Mouse (Mus musculus) spleen, adult 18-20 months (tissue): ENCODE measurements around the gene 1110008P14Rik.

ENCODE experiments used
- DNase-seq, 2 experiments: peaks; one replicate each; pipeline ENCODE4 v3.0.0; 2022; ENCODE audit warnings: mixed read lengths in 2 of 2

The 1110008P14Rik gene

GRCm38 (mm10) chr2:32381775-32382223 is at the start of gene 1110008P14Rik:
Gene 1110008P14Rik, minus strand, starts transcription at chr2:32381938.
- DNase-seq: peak; percentile 95 to 99

GRCm38 (mm10) chr2:32430701-32431676 is 49.3 kb upstream of the 1110008P14Rik start:
- DNase-seq: no peak

DNA sequence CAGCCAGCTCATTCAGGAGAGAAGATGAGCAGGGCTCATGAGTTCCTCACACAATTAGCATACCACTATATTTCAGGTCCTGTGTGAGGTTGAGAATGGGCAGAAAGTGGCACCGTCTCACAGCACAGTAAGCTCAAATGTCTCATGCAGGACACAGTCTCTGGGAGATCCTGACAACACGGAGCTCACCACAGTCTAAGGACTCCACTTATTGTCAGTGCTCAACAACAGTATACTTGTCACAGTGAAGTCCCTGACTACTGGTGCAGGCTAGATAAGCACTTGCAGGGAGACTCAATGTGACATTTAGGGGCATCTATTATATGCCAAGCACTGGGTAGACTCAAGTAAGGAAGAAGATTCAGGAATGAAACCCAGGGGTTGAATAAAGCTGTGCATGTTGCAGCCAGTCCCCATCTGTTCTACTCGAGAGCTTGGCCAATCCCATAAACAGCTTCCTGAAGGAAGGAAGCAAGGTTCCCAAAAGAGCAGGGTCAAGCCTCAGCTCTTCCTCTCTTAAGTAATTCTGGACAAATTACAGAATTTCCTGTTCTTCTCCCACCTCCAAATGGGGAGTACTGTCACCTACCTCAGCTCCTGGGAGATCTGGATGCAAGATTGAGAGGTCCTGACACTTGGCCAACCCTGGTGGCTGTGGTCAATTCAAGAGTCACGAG is 47.6 kb upstream of the 1110008P14Rik start:
- DNase-seq: no peak

DNA sequence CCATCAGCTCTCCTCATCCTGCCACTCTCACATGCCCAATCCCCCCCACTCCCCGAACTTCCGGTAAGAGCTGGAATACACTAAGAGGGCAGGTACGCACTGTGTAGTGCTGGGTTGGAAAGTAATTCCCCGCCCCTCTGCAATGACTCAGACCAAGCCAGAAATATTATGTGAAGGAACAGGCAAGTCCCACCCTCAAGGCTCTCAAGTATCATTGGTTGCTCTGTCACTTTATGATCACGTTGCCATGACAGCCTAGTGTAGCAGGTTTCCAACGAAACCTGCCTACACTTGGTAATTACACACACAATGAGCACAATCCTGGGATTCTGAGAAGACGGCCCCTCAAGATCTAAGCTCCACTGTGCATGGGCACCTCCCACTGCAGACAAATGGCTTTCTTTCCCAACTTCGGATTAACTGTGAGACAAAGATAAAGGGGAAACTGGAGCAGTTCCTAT is 46.6 kb upstream of the 1110008P14Rik start:
- DNase-seq: no peak

GRCm38 (mm10) chr2:32427720-32428119 is 46.0 kb upstream of the 1110008P14Rik start:
- DNase-seq: no peak

DNA sequence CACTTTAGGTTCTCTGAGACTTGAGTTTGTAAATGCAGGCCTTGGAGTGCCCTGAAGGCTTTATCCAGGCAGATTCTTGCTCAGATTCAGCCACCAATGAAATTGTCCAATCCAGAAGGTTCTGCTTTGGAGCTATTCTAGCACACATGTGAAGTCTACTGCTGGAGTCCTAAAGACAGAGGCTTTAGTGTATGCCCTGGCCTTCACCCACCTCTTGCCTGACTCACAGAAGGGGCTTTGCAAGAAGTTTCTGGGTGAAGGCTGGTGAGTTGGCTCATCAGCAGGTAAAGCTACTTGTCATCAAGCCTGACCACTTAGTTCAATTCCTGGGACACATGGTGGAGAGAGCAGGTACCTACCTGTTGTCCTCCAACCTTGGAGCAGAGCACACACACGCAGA is 44.4 kb upstream of the 1110008P14Rik start:
- no peak for DNase-seq

DNA sequence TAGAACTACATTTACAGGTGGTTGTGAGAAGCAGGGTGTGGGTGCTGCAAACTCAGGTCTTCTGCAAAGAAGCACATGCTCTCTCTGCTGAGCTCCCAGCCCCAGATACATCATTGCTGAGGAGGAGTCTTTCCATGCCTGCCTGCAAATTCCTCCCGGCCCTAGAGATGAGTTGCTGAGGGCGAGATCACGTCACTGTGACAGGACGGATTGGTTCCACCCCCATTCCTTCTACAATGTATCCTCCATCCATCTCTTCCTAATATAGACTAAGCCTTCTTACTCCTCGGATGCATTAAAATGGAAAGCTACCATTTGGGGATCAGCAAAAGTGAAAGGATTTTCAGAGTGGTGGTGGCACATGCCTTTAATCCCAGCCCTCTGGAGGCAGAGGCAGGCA is 43.8 kb upstream of the 1110008P14Rik start:
- DNase-seq: no peak

GRCm38 (mm10) chr2:32424796-32425195 is 43.1 kb upstream of the 1110008P14Rik start:
- no peak for DNase-seq

DNA sequence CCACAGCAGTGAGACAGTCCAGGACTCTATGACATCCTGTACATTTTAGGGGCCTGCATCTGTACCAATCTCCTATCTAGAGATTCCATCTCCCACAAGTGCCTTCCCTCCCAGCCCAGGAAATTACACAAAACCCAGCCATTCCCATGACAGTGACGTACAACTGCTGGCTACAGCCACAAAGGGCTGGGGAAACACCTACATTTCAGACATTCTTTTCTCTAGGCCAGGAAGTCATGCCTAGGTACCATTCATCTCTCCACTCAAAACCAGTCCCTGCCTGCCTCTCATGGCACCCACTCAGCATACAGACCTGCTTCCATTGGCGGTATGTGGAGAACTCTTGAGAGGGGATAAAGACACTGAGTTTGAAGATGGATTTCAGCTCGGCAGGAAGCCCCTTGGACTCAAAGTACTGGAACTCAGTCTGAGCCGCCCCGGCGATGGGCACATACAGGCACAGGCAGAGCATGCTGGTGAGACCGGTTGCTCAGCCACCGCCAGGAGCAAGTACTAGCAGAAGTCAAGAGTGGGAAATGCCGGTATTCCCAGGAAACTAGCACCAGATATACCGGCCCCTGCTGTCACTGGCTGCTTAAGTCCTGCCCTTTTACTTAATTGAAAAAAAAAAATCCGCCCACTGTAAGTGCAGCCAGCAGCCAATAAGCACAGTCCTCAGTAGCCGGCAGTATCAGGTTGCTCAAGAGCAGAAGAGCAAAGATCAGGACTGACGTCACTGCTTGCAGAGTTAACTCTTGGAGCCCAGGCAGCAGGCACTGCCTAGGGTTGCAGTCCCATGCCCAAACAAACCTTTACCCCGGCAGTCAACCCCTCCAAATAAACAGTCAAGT is 42.0 kb upstream of the 1110008P14Rik start:
- DNase-seq: no peak

DNA sequence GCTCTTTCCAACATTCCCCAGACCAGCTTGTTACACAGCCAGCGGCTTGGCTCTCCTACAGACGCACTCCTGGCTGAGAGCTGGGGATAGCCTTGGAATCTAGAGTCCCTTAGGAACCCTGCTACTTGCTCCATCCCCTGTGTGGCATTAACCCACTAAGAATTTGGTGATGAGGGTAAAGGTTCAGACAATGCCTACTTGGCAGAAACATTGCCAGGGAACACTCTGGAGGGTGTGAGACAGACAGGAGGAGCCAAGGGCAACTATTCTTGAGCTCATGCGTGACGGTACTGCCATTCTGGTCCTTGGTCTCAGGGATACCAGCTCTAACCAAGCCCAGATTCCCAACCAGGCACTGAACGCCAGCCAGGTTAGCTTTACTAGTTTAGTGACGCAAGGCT is 40.1 kb upstream of the 1110008P14Rik start:
- no peak for DNase-seq

- no peak for DNase-seq
These were observed 38.9 kb upstream of the 1110008P14Rik start for GRCm38 (mm10) chr2:32420647-32421046.

GRCm38 (mm10) chr2:32420066-32420608 is 38.4 kb upstream of the 1110008P14Rik start:
- DNase-seq: no peak

DNA sequence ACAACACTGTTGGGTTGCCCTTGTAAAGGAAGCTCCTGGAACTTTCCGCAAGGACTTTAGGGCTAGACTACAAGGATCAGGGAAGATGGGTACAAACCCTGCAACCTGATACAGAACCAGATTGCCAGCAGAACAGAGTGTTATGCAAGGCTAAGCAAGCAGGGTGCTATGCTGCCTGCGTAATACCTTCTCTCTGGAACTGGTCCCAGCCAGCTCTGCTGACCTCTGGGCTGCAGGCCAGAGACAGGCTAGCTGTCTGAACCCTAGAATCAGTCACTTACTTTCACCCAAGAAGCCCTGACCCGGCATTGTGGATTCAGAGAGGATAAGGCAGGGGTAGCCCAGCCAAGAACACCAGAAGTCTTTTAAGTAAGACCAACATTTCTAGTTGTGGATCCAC is 37.6 kb upstream of the 1110008P14Rik start:
- no peak for DNase-seq

GRCm38 (mm10) chr2:32418430-32419151 is 36.9 kb upstream of the 1110008P14Rik start:
- no peak for DNase-seq

DNA sequence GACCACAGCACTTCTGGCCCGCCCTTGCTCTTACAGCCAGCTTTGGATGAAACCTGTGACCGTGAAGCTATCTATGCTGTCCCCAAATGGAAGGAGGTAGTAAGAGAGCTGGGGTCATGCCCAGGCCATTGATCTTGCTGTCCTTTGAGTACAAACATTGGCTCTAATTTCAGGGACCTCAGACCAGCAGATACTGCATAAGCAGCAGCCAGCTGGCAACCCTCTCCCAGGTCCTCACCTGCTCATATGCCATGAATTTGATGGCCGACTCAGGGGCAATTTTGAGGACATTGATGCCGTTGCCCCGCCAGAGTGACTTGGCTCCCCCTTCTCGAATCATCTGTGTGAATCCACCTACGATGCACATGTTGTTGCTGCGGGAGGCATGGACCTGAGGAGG is 35.7 kb upstream of the 1110008P14Rik start:
- no peak for DNase-seq

DNA sequence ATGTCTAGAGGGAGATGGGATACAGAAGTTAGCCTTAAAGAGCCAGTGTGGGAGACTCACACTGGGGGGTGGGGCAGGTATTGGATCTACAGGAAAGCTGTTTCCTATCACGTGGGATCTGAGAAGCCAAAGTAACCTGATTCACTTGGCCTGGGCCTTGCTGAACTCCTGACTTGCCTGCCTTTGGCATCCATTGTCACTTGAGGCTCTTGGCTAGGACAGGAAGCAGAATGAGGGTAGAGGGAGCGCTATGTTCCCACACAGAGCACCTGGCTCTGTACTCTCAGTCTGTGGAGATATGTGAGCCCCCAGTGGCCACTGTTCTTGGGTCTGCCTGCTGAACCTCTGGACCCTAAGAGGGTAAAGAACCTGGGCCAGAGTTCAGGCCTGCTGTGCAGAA is 34.8 kb upstream of the 1110008P14Rik start:
- no peak for DNase-seq

DNA sequence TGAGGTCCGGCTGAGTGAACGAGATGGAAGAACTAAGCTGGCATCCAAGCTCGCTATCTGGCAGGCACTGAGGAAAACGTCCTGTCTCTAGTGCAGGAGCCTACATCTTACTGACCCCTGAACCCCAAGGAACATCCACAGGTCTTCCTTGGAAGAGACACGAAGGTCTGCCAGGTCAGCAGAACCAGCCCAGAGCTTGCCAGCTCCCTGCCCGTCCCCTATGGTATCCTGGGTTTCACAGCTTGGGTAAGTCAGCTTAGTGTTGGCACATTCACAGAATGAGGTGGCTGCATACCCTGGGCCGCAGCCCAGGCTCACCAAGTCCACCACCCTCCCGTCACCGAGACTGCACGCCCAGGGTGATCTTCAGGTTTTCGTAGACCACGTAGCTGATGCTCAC is 34.1 kb upstream of the 1110008P14Rik start:
- no peak for DNase-seq

GRCm38 (mm10) chr2:32413936-32414335 is 32.2 kb upstream of the 1110008P14Rik start:
- no peak for DNase-seq

GRCm38 (mm10) chr2:32412742-32413531 is 31.2 kb upstream of the 1110008P14Rik start:
- DNase-seq: no peak

DNA sequence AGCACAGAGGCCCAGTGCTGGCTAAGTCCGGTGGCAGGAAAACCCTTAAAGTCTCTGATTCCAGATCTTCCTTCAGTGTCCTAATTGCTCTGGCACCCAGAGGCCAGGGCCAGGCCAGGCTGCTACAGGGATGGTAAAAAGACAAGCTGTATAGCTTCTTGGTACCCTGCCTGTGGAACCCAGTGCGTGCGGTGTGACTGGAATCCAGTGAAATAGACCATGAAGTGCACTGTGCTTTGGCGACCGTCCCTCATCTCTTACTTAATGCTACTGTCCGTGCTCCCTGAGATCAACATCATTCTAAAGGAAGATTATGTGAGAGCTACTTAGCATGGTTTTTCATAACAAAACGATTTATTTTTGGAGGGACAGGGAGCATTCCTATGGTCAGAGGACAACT is 29.7 kb upstream of the 1110008P14Rik start:
- DNase-seq: no peak
